Mouse (Mus musculus) cerebellum, postnatal 4 days (tissue): Measurements from ENCODE around the gene Kank3.

Source experiments
- DNase-seq, 2 experiments: peaks; one replicate each; pipeline ENCODE4 v3.0.0; 2022; ENCODE audit warnings: low spot score in 2 of 2, mixed read lengths in 1 of 2

Kank3 gene

GRCm38 (mm10) chr17:33810334-33811141 lies at the start of gene Kank3:
Gene Kank3, plus strand, starts transcription at chr17:33810519.
- DNase-seq, result peak; percentile 77 to 95

- no peak for DNase-seq
Observed at GRCm38 (mm10) chr17:33766389-33766788, 43.9 kb upstream of the Kank3 start.

GRCm38 (mm10) chr17:33771617-33772016 lies 38.7 kb upstream of the Kank3 start:
- no peak for DNase-seq

GRCm38 (mm10) chr17:33773426-33773825 lies 36.9 kb upstream of the Kank3 start:
- no peak for DNase-seq

- no peak for DNase-seq
Observed at GRCm38 (mm10) chr17:33773871-33774572, 36.3 kb upstream of the Kank3 start.

GRCm38 (mm10) chr17:33774573-33775155 lies 35.7 kb upstream of the Kank3 start:
- no peak for DNase-seq

- no peak for DNase-seq
Observed at GRCm38 (mm10) chr17:33775287-33775686, 35.0 kb upstream of the Kank3 start.

- DNase-seq, result peak; percentile 65 to 88
Observed at GRCm38 (mm10) chr17:33779271-33779966, 30.9 kb upstream of the Kank3 start.

GRCm38 (mm10) chr17:33779967-33780295 lies 30.4 kb upstream of the Kank3 start:
- no peak for DNase-seq

- no peak for DNase-seq
Observed at GRCm38 (mm10) chr17:33780431-33780830, 29.9 kb upstream of the Kank3 start.

- peak in 1 of 2 experiments; percentile 30 for DNase-seq
Observed at GRCm38 (mm10) chr17:33781124-33781977, 29.0 kb upstream of the Kank3 start, which contains the start of gene Angptl4. Gene Angptl4, minus strand, starts transcription at chr17:33781830.

- no peak for DNase-seq
Observed at GRCm38 (mm10) chr17:33782067-33782466, 28.3 kb upstream of the Kank3 start.

GRCm38 (mm10) chr17:33783408-33783807 lies 26.9 kb upstream of the Kank3 start:
- peak in 1 of 2 experiments; percentile 39 for DNase-seq

GRCm38 (mm10) chr17:33784939-33785338 lies 25.4 kb upstream of the Kank3 start:
- DNase-seq, result no peak

- DNase-seq, result no peak
Observed at GRCm38 (mm10) chr17:33786375-33786774, 23.9 kb upstream of the Kank3 start.

- no peak for DNase-seq
Observed at GRCm38 (mm10) chr17:33788732-33789131, 21.6 kb upstream of the Kank3 start.

GRCm38 (mm10) chr17:33798306-33798705 lies 12.0 kb upstream of the Kank3 start:
- no peak for DNase-seq

- DNase-seq, result no peak
Observed at GRCm38 (mm10) chr17:33799277-33799676, 11.0 kb upstream of the Kank3 start.

- no peak for DNase-seq
Observed at GRCm38 (mm10) chr17:33802221-33802620, 8.1 kb upstream of the Kank3 start.

GRCm38 (mm10) chr17:33804205-33804604 lies 6.1 kb upstream of the Kank3 start:
- no peak for DNase-seq

GRCm38 (mm10) chr17:33804745-33805144 lies 5.6 kb upstream of the Kank3 start:
- DNase-seq, result no peak
